ENCODE assay signal across 8 mouse cellular contexts in genomic region chr1:156997476-156998305, GRCm38 (mm10). TPM values are rescaled to one million over a fixed set of nuclear protein-coding genes. Genes with fewer than 3 reads are reported as not detected.
DNase-seq lines count a peak whose midpoint lies in the region; ATAC-seq and TF ChIP-seq lines count a peak whose summit lies in the region.

No protein-coding gene starts in this region.

- no peak overlapping the region for H3K4me3 ChIP-seq in liver, postnatal 0 days (ENCODE audit: low read depth, low read length)
- no peak overlapping the region for H3K4me3 ChIP-seq in hindbrain, embryonic 11.5 days (ENCODE audit: low read depth, low read length)
- H3K4me3 ChIP-seq in heart, adult 2 months = no peak overlapping the region

- intact Hi-C loops in heart, adult 2 months (cut with DNase I) = no loop called here

- no peak for TF ChIP-seq POLR2A in heart, adult 2 months (IDR thresholded peaks at IDR 0.05; ENCODE audit: insufficient read depth, low read depth, low read length)

- 59% methylated on average over 12 of the region's 12 CpGs for WGBS in liver, postnatal 0 days (ENCODE audit: insufficient replicate concordance)
- 38% methylated on average over 12 of the region's 12 CpGs for WGBS in hindbrain, embryonic 11.5 days
- WGBS in heart, adult 2 months = 53% methylated on average over 12 of the region's 12 CpGs

- no peak overlapping the region for H3K9ac ChIP-seq in liver, postnatal 0 days (replicated peaks)
- no peak overlapping the region for H3K9ac ChIP-seq in hindbrain, embryonic 11.5 days (ENCODE audit: low read depth, low read length)
- H3K9ac ChIP-seq in heart, adult 2 months (ENCODE audit: low read depth, low read length) = no peak overlapping the region

- H3K36me3 ChIP-seq in liver, postnatal 0 days (replicated peaks; ENCODE audit: insufficient read depth, low read length) = no peaks in the 10 kb centered on the region
- no peaks in the 10 kb centered on the region for H3K36me3 ChIP-seq in hindbrain, embryonic 11.5 days (ENCODE audit: control insufficient read depth, insufficient read depth, low read length)
- H3K36me3 ChIP-seq in heart, adult 2 months (ENCODE audit: control insufficient read depth, insufficient read depth, low read length) = no peaks in the 10 kb centered on the region

- peak overlapping the region; percentile 62; the same call in 1 of the 2 replicates for H3K27ac ChIP-seq in liver, postnatal 0 days (ENCODE audit: low read depth)
- H3K27ac ChIP-seq in hindbrain, embryonic 11.5 days (ENCODE audit: low read depth, low read length) = peak overlapping the region; percentile 55
- no peak overlapping the region for H3K27ac ChIP-seq in heart, adult 2 months

- TF ChIP-seq EP300 in liver, postnatal 0 days (IDR thresholded peaks at IDR 0.05; ENCODE audit: low read depth) = no peak
- TF ChIP-seq EP300 in heart, adult 2 months (IDR thresholded peaks at IDR 0.05; ENCODE audit: insufficient read depth, low read depth, low read length) = no peak

- no peaks in the 10 kb centered on the region for H3K9me3 ChIP-seq in liver, postnatal 0 days (ENCODE audit: low read length)
- H3K9me3 ChIP-seq in hindbrain, embryonic 11.5 days (ENCODE audit: control insufficient read depth, low read length) = no peaks in the 10 kb centered on the region

- no peak overlapping the region for H3K4me2 ChIP-seq in liver, postnatal 0 days (ENCODE audit: low read depth, low read length)
- no peak overlapping the region for H3K4me2 ChIP-seq in hindbrain, embryonic 11.5 days (replicated peaks; ENCODE audit: low read depth, low read length)

- DNase-seq in liver, postnatal 0 days = peak; percentile 27
- DNase-seq in liver = no peak
- peak; percentile 45 for DNase-seq in adipocyte (ENCODE audit: low spot score)
- DNase-seq in hindbrain, embryonic 11.5 days (ENCODE audit: low spot score) = peak; percentile 64
- peak; percentile 53 for DNase-seq in neural tube, embryonic 10.5 days (ENCODE audit: extremely low spot score, low spot score)
- no peak for DNase-seq in heart, adult 2 months
- no peak for DNase-seq in natural killer cell, adult 2 months (ENCODE audit: low spot score in 2 of 2)

- H3K27me3 ChIP-seq in liver, postnatal 0 days (ENCODE audit: insufficient read depth, low read length) = no peaks in the 10 kb centered on the region
- no peaks in the 10 kb centered on the region for H3K27me3 ChIP-seq in hindbrain, embryonic 11.5 days (ENCODE audit: control insufficient read depth, insufficient read depth, low read length)
- no peaks in the 10 kb centered on the region for H3K27me3 ChIP-seq in heart, adult 2 months (ENCODE audit: control insufficient read depth, insufficient read depth, low read length)

- peaks cover 33% of the 10 kb centered on the region for H3K4me1 ChIP-seq in liver, postnatal 0 days (ENCODE audit: insufficient read depth)
- H3K4me1 ChIP-seq in hindbrain, embryonic 11.5 days (replicated peaks; ENCODE audit: control insufficient read depth, insufficient read depth, low read length) = 0 out of 2 replicates have a peak, but pooled peaks cover 2% of the 10 kb centered on the region
- no peaks in the 10 kb centered on the region for H3K4me1 ChIP-seq in heart, adult 2 months (ENCODE audit: control insufficient read depth, insufficient read depth, low read length)

- H3K79me2 ChIP-seq in heart, adult 2 months (replicated peaks; ENCODE audit: control insufficient read depth, insufficient read depth, low read length) = no peaks in the 10 kb centered on the region

- no peak for TF ChIP-seq CTCF in liver, postnatal 0 days (IDR thresholded peaks at IDR 0.05; ENCODE audit: low read depth)
- no peak for TF ChIP-seq CTCF in heart, adult 2 months (IDR thresholded peaks at IDR 0.05)

- 0 out of 2 replicates have a peak, but pooled peaks have one; percentile 8 for ATAC-seq in liver, postnatal 0 days
- ATAC-seq in hindbrain, embryonic 11.5 days (ENCODE audit: low FRiP score) = peak; percentile 89
- no peak for ATAC-seq in CD4-positive, CD25-positive, alpha-beta regulatory T cell, adult 4 months

RNA-seq across cellular contexts. Expression of gene Ralgps2, which starts 58.3 kb away (rescaled TPM):
- polyA plus RNA-seq in liver, postnatal 0 days (2015; fragmentation: Nextera tagmentation; extraction: Ambion mirVana) = 25.6 and 26.4 TPM in 2 replicates
- polyA plus RNA-seq in hindbrain, embryonic 11.5 days (2014; fragmentation: Nextera tagmentation; extraction: Ambion mirVana) = 85.5 and 103 TPM in 2 replicates
- 10 to 100 TPM; 33.0 to 55.6 TPM for polyA plus RNA-seq in CD4-positive, CD25-positive, alpha-beta regulatory T cell, adult 4 months (2017; shearing (Covaris generic))
- 1 to 10 TPM; 8.1 TPM for total RNA-seq in heart, adult 2 months (2021)
- polyA plus RNA-seq in heart, adult 2 months (2012; rRNA removed) = 3.5 and 4.9 TPM in 2 replicates

Comparison
In these comparisons a context has a peak if more than half of its experiments do, and no peak if none do; other contexts are left out.
1. DNase-seq: peak in liver, postnatal 0 days (single experiment), adipocyte (single experiment), hindbrain, embryonic 11.5 days (single experiment) and neural tube, embryonic 10.5 days (single experiment); none in liver (single experiment), heart, adult 2 months (0 of 2) and natural killer cell, adult 2 months (0 of 2).